Mouse (Mus musculus): ENCODE measurements at regions not wholly inside any gene's neighbourhood (a gene's known extent, or its start where the extent isn't known, plus 50 kb on each side); places are given as distances from the start of the nearest gene placed in this dataset.

DNA sequence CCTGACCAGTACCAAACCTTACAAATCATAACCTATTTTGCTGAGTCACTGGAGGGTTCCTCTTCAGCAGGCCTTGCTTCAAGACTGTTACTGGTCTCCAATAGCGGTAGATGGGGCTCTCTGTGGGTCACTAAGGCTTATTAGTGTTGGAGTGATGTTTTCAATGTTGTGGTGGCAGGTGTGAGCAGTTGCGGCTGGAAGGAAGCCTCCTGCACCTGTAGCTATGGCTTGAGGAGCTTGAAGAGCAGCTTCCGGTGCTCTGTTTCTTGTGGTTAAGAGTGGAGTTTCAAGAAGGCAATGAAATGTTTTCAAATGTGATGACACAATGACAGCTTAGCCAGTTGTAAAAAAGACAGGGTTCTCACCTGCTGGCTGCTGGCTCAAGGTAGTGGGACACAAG, 73.1 kb upstream of the 1810046K07Rik start:
- Histone ChIP-seq H3K4me3 (ENCODE audit: insufficient read depth, low read depth, low read length) (no peak overlapping the region), H3K27ac (ENCODE audit: insufficient read depth, low read depth, low read length) (no peak overlapping the region), H3K4me1 (ENCODE audit: control insufficient read depth, insufficient read depth, low read length) (0 out of 2 replicates have a peak, but pooled peaks cover 2% of the 10 kb centered on the region), H3K36me3 (ENCODE audit: control insufficient read depth, insufficient read depth, low read length) (no peaks in the 10 kb centered on the region), H3K27me3 (replicated peaks; ENCODE audit: control insufficient read depth, insufficient read depth, low read length) (no peaks in the 10 kb centered on the region)
- 92% methylated on average over 3 of the region's 3 CpGs for WGBS
- DNase-seq = no peak
- no peak for TF ChIP-seq POLR2A (IDR thresholded peaks at IDR 0.05; ENCODE audit: low read depth, low read length)
- TF ChIP-seq CTCF (conservative IDR thresholded peaks at IDR 0.05; ENCODE audit: insufficient read depth, insufficient read length, low read depth, low read length) = no peak

DNA sequence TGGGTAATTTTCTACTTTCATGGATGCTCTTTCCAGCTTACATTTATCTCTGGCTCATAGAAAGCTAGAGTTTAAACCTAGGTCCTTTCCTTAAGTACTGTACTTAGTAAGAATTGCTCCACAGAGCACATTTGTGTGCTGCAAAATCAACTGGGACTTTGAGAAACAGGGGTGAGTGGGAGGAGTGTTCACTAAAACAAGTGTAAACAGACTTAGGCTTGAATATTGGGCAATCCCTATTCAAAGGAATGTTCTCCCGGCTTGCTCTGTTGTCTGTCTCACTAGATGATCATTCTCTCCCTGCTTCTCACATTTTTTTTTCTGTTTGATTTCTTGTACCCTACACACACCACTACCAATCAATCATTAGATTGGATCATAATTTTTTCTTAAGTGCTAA, 79.3 kb upstream of the 1810046K07Rik start:
- 31% methylated on average over 1 of the region's 1 CpGs for whole genome bisulfite sequencing
- Histone ChIP-seq H3K4me1 (ENCODE audit: control insufficient read depth, insufficient read depth, low read length) (no peaks in the 10 kb centered on the region), H3K27me3 (replicated peaks; ENCODE audit: control insufficient read depth, insufficient read depth, low read length) (no peaks in the 10 kb centered on the region), H3K27ac (ENCODE audit: insufficient read depth, low read depth, low read length) (no peak overlapping the region), H3K4me3 (ENCODE audit: insufficient read depth, low read depth, low read length) (no peak overlapping the region), H3K36me3 (ENCODE audit: control insufficient read depth, insufficient read depth, low read length) (no peaks in the 10 kb centered on the region)
- TF ChIP-seq CTCF (conservative IDR thresholded peaks at IDR 0.05; ENCODE audit: insufficient read depth, insufficient read length, low read depth, low read length) (no peak), POLR2A (IDR thresholded peaks at IDR 0.05; ENCODE audit: low read depth, low read length) (no peak)
- peak; percentile 23 for DNase-seq

DNA sequence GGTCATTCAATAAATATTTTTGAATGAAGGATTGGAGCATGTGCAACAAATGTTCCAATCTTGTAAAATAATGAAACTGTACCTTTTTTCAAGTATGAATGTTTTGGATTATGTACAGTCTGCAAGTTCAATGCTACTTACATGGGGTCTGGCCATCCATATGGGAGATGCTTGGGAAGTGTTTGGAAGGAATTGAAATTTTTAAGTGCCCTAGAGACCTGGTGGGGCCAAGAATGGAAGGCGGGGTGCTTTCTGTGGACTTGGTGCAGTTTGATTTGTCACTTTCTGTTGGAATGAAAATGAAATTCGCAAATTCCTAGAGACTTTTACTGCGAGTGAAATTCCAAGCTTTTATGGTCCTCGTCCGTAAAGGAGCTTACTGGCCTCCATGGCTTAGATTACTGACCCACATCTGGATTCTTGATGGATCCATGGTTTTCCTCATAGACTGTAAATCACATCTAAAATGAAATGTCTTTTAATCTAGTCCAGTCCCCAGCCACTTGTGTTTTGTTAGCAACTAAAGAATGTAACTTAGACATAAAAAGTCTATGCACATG, 90.3 kb upstream of the 1810046K07Rik start:
- no peak for DNase-seq
- TF ChIP-seq POLR2A (IDR thresholded peaks at IDR 0.05; ENCODE audit: low read depth, low read length) = no peak

DNA sequence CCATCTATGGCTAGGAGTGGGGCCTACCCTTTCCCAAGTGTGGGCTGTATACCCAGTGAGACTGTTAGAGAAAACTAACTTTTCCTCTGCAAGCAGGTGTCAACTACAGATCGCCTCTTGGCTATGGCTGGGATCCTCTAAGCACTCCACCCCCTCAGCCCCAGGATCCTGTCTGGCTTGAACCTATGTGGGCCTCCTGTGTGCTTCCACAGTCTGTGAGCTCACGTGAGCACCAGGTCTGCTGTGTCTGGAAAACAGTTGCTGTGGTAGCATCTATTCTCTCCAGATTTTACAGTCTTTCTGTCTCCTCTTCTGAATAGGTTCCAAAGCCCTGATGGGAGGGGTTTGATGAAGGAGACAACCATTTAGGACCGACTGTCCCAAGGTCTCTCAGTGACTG, 93.8 kb upstream of the 1810046K07Rik start:
- 73% methylated on average over 3 of the region's 3 CpGs for WGBS
- TF ChIP-seq CTCF (conservative IDR thresholded peaks at IDR 0.05; ENCODE audit: insufficient read depth, insufficient read length, low read depth, low read length) = no peak
- TF ChIP-seq POLR2A (IDR thresholded peaks at IDR 0.05; ENCODE audit: low read depth, low read length) = no peak
- no peaks in the 10 kb centered on the region for H3K36me3 ChIP-seq (ENCODE audit: control insufficient read depth, insufficient read depth, low read length)
- H3K27ac ChIP-seq (ENCODE audit: insufficient read depth, low read depth, low read length) = no peak overlapping the region
- H3K4me3 ChIP-seq (ENCODE audit: insufficient read depth, low read depth, low read length) = no peak overlapping the region
- H3K4me1 ChIP-seq (ENCODE audit: control insufficient read depth, insufficient read depth, low read length) = no peaks in the 10 kb centered on the region
- no peak for DNase-seq
- H3K27me3 ChIP-seq (replicated peaks; ENCODE audit: control insufficient read depth, insufficient read depth, low read length) = no peaks in the 10 kb centered on the region

More for the DNA sequence above, 90.3 kb upstream of the 1810046K07Rik start:
- Histone ChIP-seq H3K4me3 (ENCODE audit: insufficient read depth, low read depth, low read length) (no peak overlapping the region), H3K27me3 (replicated peaks; ENCODE audit: control insufficient read depth, insufficient read depth, low read length) (no peaks in the 10 kb centered on the region), H3K27ac (ENCODE audit: insufficient read depth, low read depth, low read length) (no peak overlapping the region), H3K4me1 (ENCODE audit: control insufficient read depth, insufficient read depth, low read length) (no peaks in the 10 kb centered on the region), H3K36me3 (ENCODE audit: control insufficient read depth, insufficient read depth, low read length) (no peaks in the 10 kb centered on the region)
- 46% methylated on average over 5 of the region's 5 CpGs for WGBS

DNA sequence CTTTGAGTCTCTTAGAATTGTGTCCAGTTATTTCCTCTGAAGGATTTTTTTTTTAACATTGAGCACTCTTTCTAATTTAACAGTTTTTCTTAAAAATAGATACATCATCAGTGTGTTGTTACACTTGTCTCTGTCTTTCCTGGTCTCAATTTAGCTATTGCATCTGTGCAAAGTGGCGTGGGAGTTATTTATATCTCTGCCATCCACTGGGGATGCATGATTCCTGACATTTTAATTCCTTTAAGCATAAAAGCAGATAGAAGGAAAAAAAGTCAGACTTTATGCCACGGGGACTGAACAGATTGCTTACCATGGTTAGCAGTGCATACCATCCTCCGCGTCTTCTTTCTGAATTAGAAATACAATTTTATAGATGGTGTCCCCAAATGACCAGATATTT, 94.6 kb upstream of the 1810046K07Rik start:
- Histone ChIP-seq H3K4me3 (ENCODE audit: insufficient read depth, low read depth, low read length) (no peak overlapping the region), H3K27me3 (replicated peaks; ENCODE audit: control insufficient read depth, insufficient read depth, low read length) (no peaks in the 10 kb centered on the region), H3K4me1 (ENCODE audit: control insufficient read depth, insufficient read depth, low read length) (no peaks in the 10 kb centered on the region), H3K27ac (ENCODE audit: insufficient read depth, low read depth, low read length) (no peak overlapping the region), H3K36me3 (ENCODE audit: control insufficient read depth, insufficient read depth, low read length) (no peaks in the 10 kb centered on the region)
- no peak for DNase-seq
- WGBS = 68% methylated on average over 4 of the region's 4 CpGs
- TF ChIP-seq POLR2A (IDR thresholded peaks at IDR 0.05; ENCODE audit: low read depth, low read length) (no peak), CTCF (conservative IDR thresholded peaks at IDR 0.05; ENCODE audit: insufficient read depth, insufficient read length, low read depth, low read length) (no peak)

DNA sequence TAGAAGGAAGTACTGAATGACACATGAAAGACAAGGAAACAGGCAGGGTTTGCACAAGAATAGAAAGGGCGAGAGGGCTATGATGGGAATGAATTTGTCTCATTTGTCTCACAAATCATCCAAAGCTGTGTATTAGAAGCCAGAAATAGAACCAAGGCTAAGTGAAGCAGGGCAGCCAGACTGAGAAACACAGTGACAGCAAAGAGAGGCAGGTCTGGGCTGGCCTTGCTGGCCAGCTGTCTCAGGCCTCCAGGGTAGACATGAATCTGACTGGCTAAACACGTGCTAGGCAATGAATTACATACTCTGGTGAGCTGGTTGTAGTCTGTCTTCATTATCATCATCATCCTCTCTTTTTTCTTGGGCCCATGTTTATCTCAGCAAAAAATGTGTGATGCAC, 101.7 kb upstream of the 1810046K07Rik start:
- no peak for DNase-seq
- H3K27ac ChIP-seq (ENCODE audit: insufficient read depth, low read depth, low read length) = no peak overlapping the region
- no peaks in the 10 kb centered on the region for H3K27me3 ChIP-seq (replicated peaks; ENCODE audit: control insufficient read depth, insufficient read depth, low read length)
- H3K4me3 ChIP-seq (ENCODE audit: insufficient read depth, low read depth, low read length) = no peak overlapping the region
- 60% methylated on average over 2 of the region's 2 CpGs for WGBS
- no peaks in the 10 kb centered on the region for H3K36me3 ChIP-seq (ENCODE audit: control insufficient read depth, insufficient read depth, low read length)
- no peaks in the 10 kb centered on the region for H3K4me1 ChIP-seq (ENCODE audit: control insufficient read depth, insufficient read depth, low read length)
- no peak for TF ChIP-seq CTCF (conservative IDR thresholded peaks at IDR 0.05; ENCODE audit: insufficient read depth, insufficient read length, low read depth, low read length)
- no peak for TF ChIP-seq POLR2A (IDR thresholded peaks at IDR 0.05; ENCODE audit: low read depth, low read length)

DNA sequence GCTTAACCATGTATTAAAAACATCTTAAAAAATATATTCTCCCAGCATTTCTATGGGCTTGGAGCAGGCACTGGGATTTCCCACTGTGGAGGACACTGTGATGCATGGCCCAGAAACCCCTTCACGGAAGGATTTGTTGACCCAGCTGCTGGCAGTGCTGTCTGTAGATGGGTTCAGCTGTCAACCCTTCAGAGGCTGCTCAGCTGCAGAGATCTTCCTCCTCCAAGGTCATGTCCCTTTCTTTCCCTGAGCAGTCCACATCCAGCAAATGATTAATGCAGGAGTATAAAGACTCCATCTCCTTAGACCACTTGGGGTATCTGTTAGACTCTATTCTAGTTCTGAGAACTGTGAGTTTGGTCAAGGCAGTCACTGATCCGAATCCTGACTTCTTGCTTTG, 108.4 kb upstream of the 1810046K07Rik start:
- TF ChIP-seq POLR2A (IDR thresholded peaks at IDR 0.05; ENCODE audit: low read depth, low read length) (no peak), CTCF (conservative IDR thresholded peaks at IDR 0.05; ENCODE audit: insufficient read depth, insufficient read length, low read depth, low read length) (no peak)
- Histone ChIP-seq H3K4me3 (ENCODE audit: insufficient read depth, low read depth, low read length) (no peak overlapping the region), H3K4me1 (ENCODE audit: control insufficient read depth, insufficient read depth, low read length) (no peaks in the 10 kb centered on the region), H3K27me3 (replicated peaks; ENCODE audit: control insufficient read depth, insufficient read depth, low read length) (no peaks in the 10 kb centered on the region), H3K36me3 (ENCODE audit: control insufficient read depth, insufficient read depth, low read length) (no peaks in the 10 kb centered on the region), H3K27ac (ENCODE audit: insufficient read depth, low read depth, low read length) (no peak overlapping the region)
- 34% methylated on average over 2 of the region's 2 CpGs for WGBS
- no peak for DNase-seq
